Mouse (Mus musculus): ENCODE data around the gene Ints13. TPM values are rescaled to one million over a fixed set of nuclear protein-coding genes. Genes with fewer than 3 reads are reported as not detected.

The Ints13 gene
- polyA plus RNA-seq, 1 experiment from 2014 or later, result 70.2 TPM

GRCm38 (mm10) chr6:146501316-146501865 lies 76.2 kb downstream of the Ints13 start:
- Histone ChIP-seq H3K27ac (ENCODE audit: low read depth) (peak overlapping the region; percentile 51), H3K27me3 (ENCODE audit: insufficient read depth, low read length) (no peaks in the 10 kb centered on the region), H3K9me3 (ENCODE audit: low read depth, low read length) (no peaks in the 10 kb centered on the region), H3K9ac (peak overlapping the region; percentile 66), H3K4me2 (peak overlapping the region; percentile 96), H3K4me3 (ENCODE audit: low read depth, low read length) (peak overlapping the region; percentile 70), H3K4me1 (ENCODE audit: insufficient read depth) (peaks cover 4% of the 10 kb centered on the region; the same call in 1 of the 2 replicates), H3K36me3 (ENCODE audit: insufficient read depth) (no peaks in the 10 kb centered on the region)
- ATAC-seq (ENCODE audit: insufficient read depth), result peak; percentile 56
- 1% methylated on average over 30 of the region's 30 CpGs for WGBS
- TF ChIP-seq CTCF (IDR thresholded peaks at IDR 0.05; ENCODE audit: low read depth), result no peak
- DNase-seq, result peak; percentile 71

- Histone ChIP-seq H3K9ac (no peak overlapping the region), H3K27ac (ENCODE audit: low read depth) (no peak overlapping the region; the same call in 1 of the 2 replicates), H3K4me2 (peak overlapping the region; percentile 96), H3K27me3 (ENCODE audit: insufficient read depth, low read length) (no peaks in the 10 kb centered on the region), H3K36me3 (ENCODE audit: insufficient read depth) (no peaks in the 10 kb centered on the region), H3K9me3 (ENCODE audit: low read depth, low read length) (no peaks in the 10 kb centered on the region), H3K4me3 (ENCODE audit: low read depth, low read length) (peak overlapping the region; percentile 70), H3K4me1 (ENCODE audit: insufficient read depth) (peaks cover 4% of the 10 kb centered on the region; the same call in 1 of the 2 replicates)
- DNase-seq, result no peak
- no peak for ATAC-seq (ENCODE audit: insufficient read depth)
- TF ChIP-seq CTCF (IDR thresholded peaks at IDR 0.05; ENCODE audit: low read depth), result no peak
- 62% methylated on average over 5 of the region's 5 CpGs for WGBS
These were observed 76.9 kb downstream of the Ints13 start for GRCm38 (mm10) chr6:146500771-146501170.

- Histone ChIP-seq H3K27ac (ENCODE audit: low read depth) (no peak overlapping the region), H3K27me3 (ENCODE audit: insufficient read depth, low read length) (no peaks in the 10 kb centered on the region), H3K36me3 (ENCODE audit: insufficient read depth) (no peaks in the 10 kb centered on the region), H3K4me3 (ENCODE audit: low read depth, low read length) (no peak overlapping the region), H3K9me3 (ENCODE audit: low read depth, low read length) (no peaks in the 10 kb centered on the region), H3K4me2 (peak overlapping the region; percentile 96; the same call in 1 of the 2 replicates), H3K4me1 (ENCODE audit: insufficient read depth) (peaks cover 4% of the 10 kb centered on the region; the same call in 1 of the 2 replicates), H3K9ac (no peak overlapping the region)
- TF ChIP-seq CTCF (IDR thresholded peaks at IDR 0.05; ENCODE audit: low read depth), result no peak
- 65% methylated on average over 6 of the region's 6 CpGs for WGBS
- ATAC-seq (ENCODE audit: insufficient read depth) (no peak), DNase-seq (no peak)
These were observed 77.4 kb downstream of the Ints13 start for GRCm38 (mm10) chr6:146500206-146500605.

Other genes with a start within 250 kb of the Ints13 start
- gene Itpr2, start 75.6 kb downstream of the Ints13 start, polyA plus RNA-seq (2014; fragmentation: Nextera tagmentation; extraction: Ambion mirVana), result 12.8 and 13.1 TPM in 2 replicates
- 108 and 110 TPM in 2 replicates for gene Fgfr1op2, start 632 bp downstream of the Ints13 start, polyA plus RNA-seq (2014; fragmentation: Nextera tagmentation; extraction: Ambion mirVana)
- 138 and 142 TPM in 2 replicates for gene Med21, start 64.7 kb upstream of the Ints13 start, polyA plus RNA-seq (2014; fragmentation: Nextera tagmentation; extraction: Ambion mirVana)
- 28.5 and 28.8 TPM in 2 replicates for gene Tm7sf3, start 65.0 kb upstream of the Ints13 start, polyA plus RNA-seq (2014; fragmentation: Nextera tagmentation; extraction: Ambion mirVana)
- 15.6 and 16.2 TPM in 2 replicates for gene Stk38l, start 147.2 kb upstream of the Ints13 start, polyA plus RNA-seq (2014; fragmentation: Nextera tagmentation; extraction: Ambion mirVana)
- 5.9 and 6.2 TPM in 2 replicates for gene Arntl2, start 218.2 kb upstream of the Ints13 start, polyA plus RNA-seq (2014; fragmentation: Nextera tagmentation; extraction: Ambion mirVana)

All from lung, embryonic 14.5 days (tissue).